Mouse (Mus musculus) intestine, embryonic 14.5 days (tissue): ENCODE results near the gene Tmem234. TPM values are rescaled to one million over a fixed set of nuclear protein-coding genes. Genes with fewer than 3 reads are reported as not detected.

Experiments
- ATAC-seq: fragments of 200-750 bp; cut with Nextera tagmentation; replicated peaks from 2 replicates; pipeline ENCODE4 v1.8.0; 2017; ENCODE audit warnings: low read depth, moderate number of reproducible peaks, moderate TSS enrichment, moderate library complexity; ENCODE audit not compliant: low FRiP score, low TSS enrichment
- DNase-seq: peaks from one replicate; pipeline ENCODE4 v3.0.0-alpha.2; 2018; ENCODE audit warnings: low spot score
- H3K27ac ChIP-seq: fragments of 300-500 bp; sonication (generic); 2 replicates; pipeline ENCODE4 v1.5.1; 2014; ENCODE audit warnings: low read depth, mild to moderate bottlenecking, control low read depth
- H3K27me3 ChIP-seq: fragments of 300-500 bp; sonication (generic); replicated peaks from 2 replicates; pipeline ENCODE4 v1.6.1; 2014; ENCODE audit warnings: low read length, control low read depth; ENCODE audit not compliant: control insufficient read depth, insufficient read depth
- H3K36me3 ChIP-seq: fragments of 300-500 bp; sonication (generic); 2 replicates; pipeline ENCODE4 v1.6.1; 2014; ENCODE audit warnings: low read length, control low read depth; ENCODE audit not compliant: control insufficient read depth, insufficient read depth
- H3K4me1 ChIP-seq: fragments of 300-500 bp; sonication (generic); replicated peaks from 2 replicates; pipeline ENCODE4 v1.6.1; 2014; ENCODE audit warnings: low read length, control low read depth, mixed read lengths; ENCODE audit not compliant: control insufficient read depth, insufficient read depth
- H3K4me2 ChIP-seq: fragments of 300-500 bp; sonication (generic); 2 replicates; pipeline ENCODE4 v1.6.1; 2014; ENCODE audit warnings: low read length
- H3K4me3 ChIP-seq: fragments of 300-500 bp; sonication (generic); 2 replicates; pipeline ENCODE4 v1.5.1; 2014; ENCODE audit warnings: low read depth, low read length, control low read depth, mixed read lengths
- H3K9ac ChIP-seq: fragments of 300-500 bp; sonication (generic); 2 replicates; pipeline ENCODE4 v1.6.1; 2014; ENCODE audit warnings: mild to moderate bottlenecking, low read length
- H3K9me3 ChIP-seq: fragments of 300-500 bp; sonication (generic); 2 replicates; pipeline ENCODE4 v1.6.1; 2016; ENCODE audit warnings: low read length, control low read depth; ENCODE audit not compliant: control insufficient read depth
- WGBS: fragments of 180-500 bp; shearing (Covaris S2); extraction: QIAGEN DNeasy Blood & Tissue Kit; methylation state at CpG from one replicate; pipeline ENCODE4 v1.1.7; 2014; 5-methylcytosine and 5-hydroxymethylcytosine counted together
- microRNA-seq: library from miRNA; unstranded; fragments of <30 nt; microRNA quantifications from one replicate; pipeline ENCODE4, GENCODE M21; 2016
- polyA plus RNA-seq: library from polyadenylated mRNA; unstranded; fragments of >200 nt; fragmentation: Nextera tagmentation; extraction: Ambion mirVana; gene quantifications from 2 replicates; pipeline ENCODE4 v1.2.1, GENCODE M21; 2014

Gene Tmem234
- polyA plus RNA-seq, 1 experiment from 2014 or later, result 197 TPM

DNA sequence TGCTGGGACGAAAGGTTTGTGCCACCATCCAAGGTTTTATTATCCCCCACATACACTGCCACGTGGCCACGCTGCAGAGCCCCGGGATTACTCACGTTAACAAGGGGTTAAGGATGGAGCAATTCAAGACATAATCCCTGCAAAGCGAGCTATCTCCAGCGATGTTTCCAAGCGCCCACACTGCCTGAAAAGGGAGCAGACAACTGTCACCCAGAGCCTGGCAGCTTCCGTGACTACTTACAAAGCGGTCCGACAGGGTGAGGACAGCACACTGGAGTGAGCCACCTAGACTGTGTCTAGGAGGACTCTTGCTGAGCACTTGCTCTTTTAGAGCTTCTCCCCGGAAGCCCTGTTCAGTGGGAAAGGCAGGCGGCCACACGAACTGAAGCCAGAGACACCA is 54.3 kb downstream of the Tmem234 start:
- Histone ChIP-seq H3K9me3 (no peaks in the 10 kb centered on the region), H3K4me2 (no peak overlapping the region), H3K4me3 (no peak overlapping the region), H3K4me1 (no peaks in the 10 kb centered on the region), H3K36me3 (peaks cover 98% of the 10 kb centered on the region), H3K27ac (no peak overlapping the region), H3K9ac (no peak overlapping the region), H3K27me3 (no peaks in the 10 kb centered on the region)
- WGBS, result 90% methylated on average over 14 of the region's 14 CpGs
- DNase-seq, result no peak
- ATAC-seq, result no peak

DNA sequence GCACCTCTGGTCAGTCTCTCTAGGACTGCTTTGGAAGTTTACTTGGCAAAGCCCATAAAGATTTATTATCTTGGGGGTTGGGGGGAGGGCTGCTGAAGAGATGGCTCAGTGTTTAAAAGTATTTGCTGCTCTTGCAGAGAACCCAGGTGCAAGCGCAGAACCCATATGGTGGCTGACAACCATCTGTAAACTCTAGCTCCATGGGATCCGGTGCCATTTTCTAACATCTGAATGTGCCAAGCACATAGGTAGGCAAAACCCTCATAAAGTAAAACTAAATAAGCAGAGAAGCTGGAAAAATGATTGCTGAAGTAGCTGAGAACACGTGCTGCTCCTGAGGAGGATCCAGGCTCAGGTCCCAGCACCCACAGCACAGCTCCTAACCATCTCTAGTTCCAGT is 61.1 kb downstream of the Tmem234 start:
- no peak for DNase-seq
- ATAC-seq, result no peak
- no peak overlapping the region for H3K9ac ChIP-seq
- peak overlapping the region; percentile 23; the same call in 1 of the 2 replicates for H3K27ac ChIP-seq
- H3K27me3 ChIP-seq, result no peaks in the 10 kb centered on the region
- no peak overlapping the region for H3K4me2 ChIP-seq
- 42% methylated on average over 3 of the region's 3 CpGs for WGBS
- peaks cover 6% of the 10 kb centered on the region; the same call in 1 of the 2 replicates for H3K4me1 ChIP-seq
- peaks cover 60% of the 10 kb centered on the region for H3K36me3 ChIP-seq
- no peak overlapping the region for H3K4me3 ChIP-seq
- H3K9me3 ChIP-seq, result no peaks in the 10 kb centered on the region

DNA sequence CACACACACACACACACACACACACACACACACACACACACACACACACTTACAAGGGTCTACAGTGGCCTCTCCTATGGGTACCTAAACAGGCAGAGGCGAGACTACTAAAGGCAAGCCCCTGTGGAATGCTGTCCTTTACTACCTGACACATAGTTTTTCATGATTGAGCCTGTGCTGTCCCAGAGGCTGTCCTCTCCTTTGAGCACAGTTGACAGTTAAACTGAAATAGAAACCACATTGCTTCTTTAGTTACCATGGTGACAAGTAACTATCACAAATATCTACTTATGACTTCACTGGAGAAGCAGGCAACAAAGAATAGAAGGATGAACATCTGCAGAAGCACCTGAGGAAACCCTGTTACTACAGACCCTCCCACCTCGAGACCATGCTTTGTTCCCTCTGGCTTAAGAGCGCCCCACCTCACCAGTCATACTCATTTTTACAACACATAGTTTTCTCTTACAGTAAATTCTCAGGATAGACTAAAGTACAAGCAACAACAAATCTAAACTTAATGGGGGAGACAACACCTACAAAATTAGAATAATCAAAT is 61.9 kb downstream of the Tmem234 start:
- 85% methylated on average over 3 of the region's 3 CpGs for WGBS
- no peak overlapping the region for H3K27ac ChIP-seq
- ATAC-seq, result no peak
- H3K9ac ChIP-seq, result no peak overlapping the region
- no peak overlapping the region for H3K4me3 ChIP-seq
- H3K9me3 ChIP-seq, result no peaks in the 10 kb centered on the region
- peaks cover 6% of the 10 kb centered on the region; the same call in 1 of the 2 replicates for H3K4me1 ChIP-seq
- H3K27me3 ChIP-seq, result no peaks in the 10 kb centered on the region
- H3K36me3 ChIP-seq, result peaks cover 56% of the 10 kb centered on the region
- no peak for DNase-seq
- no peak overlapping the region for H3K4me2 ChIP-seq

DNA sequence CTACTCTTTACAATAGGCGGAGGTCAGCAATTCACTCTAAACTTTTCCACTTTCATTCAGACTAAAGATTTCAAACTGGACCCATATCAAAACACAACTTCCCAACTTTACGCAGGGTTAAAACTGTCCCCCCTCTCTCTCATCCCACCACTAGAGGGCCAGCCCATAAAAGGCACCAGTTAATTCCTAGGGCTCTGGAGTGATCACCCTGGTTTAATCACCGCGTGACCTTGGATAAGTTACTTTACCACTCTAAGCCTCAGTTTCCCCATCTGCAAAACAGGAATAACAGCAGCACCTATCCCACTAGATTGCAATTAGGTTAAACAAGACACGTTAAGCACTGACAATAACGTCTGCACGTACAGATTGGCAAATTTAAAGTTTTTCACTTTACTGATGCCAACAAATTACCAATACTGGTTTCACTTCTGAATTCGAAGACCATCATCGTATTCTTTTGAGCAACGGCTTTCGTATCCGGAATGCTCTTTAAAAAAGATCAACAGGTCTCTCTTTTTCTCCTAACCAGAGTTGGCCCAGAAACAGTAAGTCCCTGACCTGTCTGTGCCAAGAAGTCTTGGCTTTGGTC is 71.1 kb downstream of the Tmem234 start:
- WGBS, result 7% methylated on average over 12 of the region's 12 CpGs
- 0 out of 2 replicates have a peak, but pooled peaks have one; percentile 42 for ATAC-seq

DNA sequence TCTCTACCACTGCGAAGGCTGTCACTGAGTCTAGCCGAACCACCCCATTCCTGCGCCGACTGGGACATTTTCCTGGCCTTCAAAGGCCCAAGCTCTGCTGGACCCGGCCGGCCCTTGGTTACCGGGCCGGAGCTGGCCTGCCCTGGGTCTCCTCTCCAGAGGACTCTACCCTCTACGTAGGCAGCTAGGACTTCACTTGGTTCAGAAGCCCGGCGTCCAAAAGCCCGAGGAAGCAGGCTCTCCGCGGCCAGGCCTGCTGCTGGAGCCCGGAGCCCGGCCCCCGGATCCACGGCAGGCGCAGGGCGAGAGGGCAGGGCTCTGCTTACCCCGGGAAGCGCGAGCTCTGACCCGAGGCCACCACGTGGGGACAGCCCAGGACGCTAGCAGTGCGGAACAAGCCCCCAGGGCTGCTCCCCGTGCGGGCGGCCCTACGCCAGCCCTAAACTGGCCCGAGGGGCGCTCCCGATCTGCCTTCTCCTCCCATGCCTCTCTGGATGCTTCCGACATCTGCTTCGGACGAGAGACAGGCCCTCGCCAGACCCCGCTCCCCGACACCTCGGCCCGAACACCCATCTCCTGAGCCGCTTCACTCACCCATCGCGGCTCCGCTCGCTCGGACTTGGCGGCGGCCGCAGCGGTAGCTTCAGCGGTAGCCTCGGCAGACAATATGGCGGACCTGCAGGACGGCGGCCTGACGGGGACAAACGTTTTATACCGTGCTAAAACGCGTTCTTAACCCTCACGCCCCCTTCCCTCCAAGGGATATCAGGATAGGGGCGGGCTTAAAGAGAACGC is 71.8 kb downstream of the Tmem234 start, which contains the start of gene Kpna6:
Gene Kpna6, minus strand, starts transcription at position 685 of the 795 bp plus-strand sequence.
- Histone ChIP-seq H3K9me3 (no peaks in the 10 kb centered on the region), H3K27me3 (no peaks in the 10 kb centered on the region), H3K4me2 (peak within 1 kb of the TSS; percentile 97), H3K27ac (peak within 1 kb of the TSS; percentile 94), H3K4me1 (peaks cover 17% of the 10 kb centered on the region), H3K9ac (peak within 1 kb of the TSS; percentile 77), H3K36me3 (peaks cover 20% of the 10 kb centered on the region), H3K4me3 (peak within 1 kb of the TSS; percentile 77)
- ATAC-seq (peak; percentile 89), DNase-seq (peak; percentile 95)
- WGBS, result under 1% methylated on average over 65 of the region's 65 CpGs

More for the DNA sequence above, 71.1 kb downstream of the Tmem234 start:
- Histone ChIP-seq H3K36me3 (peaks cover 18% of the 10 kb centered on the region), H3K9me3 (no peaks in the 10 kb centered on the region), H3K4me3 (peak overlapping the region; percentile 77), H3K27ac (peak overlapping the region; percentile 94), H3K9ac (peak overlapping the region; percentile 77), H3K27me3 (no peaks in the 10 kb centered on the region), H3K4me2 (peak overlapping the region; percentile 97), H3K4me1 (peaks cover 17% of the 10 kb centered on the region)
- DNase-seq, result peak; percentile 63

DNA sequence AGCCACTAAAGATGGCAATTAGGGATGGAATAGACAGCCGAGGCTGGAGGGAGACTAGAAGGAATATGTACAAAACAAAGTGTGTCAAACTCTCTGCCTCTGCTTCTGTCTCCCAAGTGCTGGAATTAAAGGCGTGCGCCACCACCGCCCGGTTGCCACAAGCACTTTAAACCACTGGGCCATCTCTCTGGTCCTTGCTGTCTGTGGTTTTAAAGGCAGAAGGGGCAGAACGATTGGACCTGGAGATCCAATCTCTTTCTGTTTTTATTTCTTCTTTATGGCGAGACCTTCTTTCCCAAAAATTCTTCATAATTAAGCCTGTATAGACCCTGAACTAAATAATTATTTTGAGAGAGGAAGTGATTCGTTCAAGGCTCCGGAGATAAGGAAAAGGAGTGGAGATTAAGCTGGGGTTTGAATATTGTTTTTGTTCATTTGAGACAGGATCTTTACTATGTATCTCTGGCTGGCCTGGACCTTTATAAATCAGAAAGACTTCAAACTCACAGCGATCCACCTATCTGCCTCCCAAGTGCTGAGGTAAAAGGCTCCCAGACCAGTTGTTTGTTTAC is 72.5 kb downstream of the Tmem234 start:
- peak overlapping the region; percentile 77 for H3K4me3 ChIP-seq
- no peak for ATAC-seq
- H3K27me3 ChIP-seq, result no peaks in the 10 kb centered on the region
- peaks cover 17% of the 10 kb centered on the region for H3K4me1 ChIP-seq
- H3K36me3 ChIP-seq, result peaks cover 24% of the 10 kb centered on the region
- H3K27ac ChIP-seq, result peak overlapping the region; percentile 94
- H3K9ac ChIP-seq, result peak overlapping the region; percentile 77
- no peak for DNase-seq
- H3K9me3 ChIP-seq, result no peaks in the 10 kb centered on the region
- 4% methylated on average over 10 of the region's 10 CpGs for WGBS
- H3K4me2 ChIP-seq, result peak overlapping the region; percentile 97

Small RNA genes within 50 kb of the gene (microRNA-seq; reads per million reads assigned to microRNA genes)
- not detected for gene Mir8119

Other genes starting within 250 kb of the Tmem234 start
- 7.6 and 11.1 TPM in 2 replicates for gene Zbtb8a, start 222.6 kb upstream of the Tmem234 start, polyA plus RNA-seq
- gene Zbtb8b, start 159.8 kb upstream of the Tmem234 start, polyA plus RNA-seq, result 1.7 TPM in 2 replicates
- 21.8 and 24.6 TPM in 2 replicates for gene Bsdc1, start 139.1 kb upstream of the Tmem234 start, polyA plus RNA-seq
- not detected in 2 replicates for gene Tssk3, start 109.6 kb upstream of the Tmem234 start, polyA plus RNA-seq
- 0.47 TPM in 1 of 2 replicates, not detected in the other for gene Fam229a, start 109.5 kb upstream of the Tmem234 start, polyA plus RNA-seq
- gene Marcksl1, start 87.1 kb upstream of the Tmem234 start, polyA plus RNA-seq, result 595 and 619 TPM in 2 replicates
- 212 and 230 TPM in 2 replicates for gene Hdac1, start 58.0 kb upstream of the Tmem234 start, polyA plus RNA-seq
- 7.9 and 8.1 TPM in 2 replicates for gene Lck, start 27.0 kb upstream of the Tmem234 start, polyA plus RNA-seq
- gene Fam167b, start 22.1 kb upstream of the Tmem234 start, polyA plus RNA-seq, result 1.5 and 1.8 TPM in 2 replicates
- gene Eif3i, start within 50 bp of the Tmem234 start, polyA plus RNA-seq, result 349 and 356 TPM in 2 replicates
- gene Dcdc2b, start 13.6 kb downstream of the Tmem234 start, polyA plus RNA-seq, result 2.6 and 3.7 TPM in 2 replicates
- 26.2 and 26.4 TPM in 2 replicates for gene Iqcc, start 18.4 kb downstream of the Tmem234 start, polyA plus RNA-seq
- 43.1 and 45.5 TPM in 2 replicates for gene Ccdc28b, start 23.3 kb downstream of the Tmem234 start, polyA plus RNA-seq
- gene Txlna, start 40.4 kb downstream of the Tmem234 start, polyA plus RNA-seq, result 81.7 and 92.8 TPM in 2 replicates
- 13.3 and 13.4 TPM in 2 replicates for gene Kpna6, start 72.1 kb downstream of the Tmem234 start, polyA plus RNA-seq
- gene Tmem39b, start 96.2 kb downstream of the Tmem234 start, polyA plus RNA-seq, result 26.6 and 28.9 TPM in 2 replicates
- 96.5 and 106 TPM in 2 replicates for gene Khdrbs1, start 141.6 kb downstream of the Tmem234 start, polyA plus RNA-seq
- gene Ptp4a2, start 210.6 kb downstream of the Tmem234 start, polyA plus RNA-seq, result 276 and 279 TPM in 2 replicates